29 mouse cellular contexts compared by ENCODE assay signal in genomic region chr15:84656689-84657088, GRCm38 (mm10). TPM values are rescaled to one million over a fixed set of nuclear protein-coding genes. Genes with fewer than 3 reads are reported as not detected.
DNase-seq lines count a peak whose midpoint lies in the region; ATAC-seq and TF ChIP-seq lines count a peak whose summit lies in the region.
"Had no signal": no experiment of that assay in that cellular context is flagged by ENCODE, and none has a peak within 500 bp of the region (broad histone marks: within the 10 kb centered on the region; RNA-seq: fewer than 3 reads in every experiment).

No protein-coding gene starts in this region.

- peak; percentile 18; the same call in 1 of the 2 replicates for TF ChIP-seq CTCF in gastrocnemius, adult 2 months (IDR thresholded peaks at IDR 0.05)
- TF ChIP-seq CTCF in left cerebral cortex, adult 2 months (IDR thresholded peaks at IDR 0.05), result peak; percentile 13
- peak; percentile 46 for TF ChIP-seq CTCF in midbrain, postnatal 0 days (IDR thresholded peaks at IDR 0.05)
- TF ChIP-seq CTCF in brain, embryonic 14.5 days (IDR thresholded peaks at IDR 0.05; ENCODE audit: borderline replicate concordance, extremely low read depth, insufficient read depth, insufficient read length), result peak; percentile 16; the same call in 1 of the 2 replicates
- TF ChIP-seq CTCF in thymus, adult 2 months (IDR thresholded peaks at IDR 0.05; ENCODE audit: borderline replicate concordance, control insufficient read depth, extremely low read depth, insufficient read depth, low read length, poor library complexity), result no peak

- peaks cover 3% of the 10 kb centered on the region; the same call in 1 of the 2 replicates for H3K27me3 ChIP-seq in midbrain, postnatal 0 days (ENCODE audit: insufficient read depth, low read length)
- H3K27me3 ChIP-seq in midbrain, embryonic 10.5 days (ENCODE audit: low read depth, poor library complexity, severe bottlenecking), result peaks cover 3% of the 10 kb centered on the region
- no peaks in the 10 kb centered on the region for H3K27me3 ChIP-seq in thymus, adult 2 months (ENCODE audit: control insufficient read depth, insufficient read depth, low read length)
- H3K27me3 ChIP-seq: embryonic facial prominence, embryonic 15.5 days; heart, embryonic 13.5 days; limb, embryonic 13.5 days; neural tube, embryonic 15.5 days had no signal

- H3K4me3 ChIP-seq in gastrocnemius, adult 2 months, result no peak overlapping the region
- H3K4me3 ChIP-seq in left cerebral cortex, adult 2 months, result no peak overlapping the region
- no peak overlapping the region for H3K4me3 ChIP-seq in midbrain, postnatal 0 days (ENCODE audit: low read depth, low read length)
- H3K4me3 ChIP-seq in midbrain, embryonic 10.5 days, result no peak overlapping the region
- H3K4me3 ChIP-seq in thymus, adult 2 months (ENCODE audit: control insufficient read depth, insufficient read depth, low read length), result no peak overlapping the region
- H3K4me3 ChIP-seq: embryonic facial prominence, embryonic 10.5 days; embryonic facial prominence, embryonic 15.5 days; heart, embryonic 13.5 days; limb, embryonic 13.5 days; neural tube, embryonic 15.5 days had no signal

- H3K4me2 ChIP-seq in midbrain, postnatal 0 days (ENCODE audit: low read depth, low read length, poor library complexity, severe bottlenecking), result no peak overlapping the region
- H3K4me2 ChIP-seq: embryonic facial prominence, embryonic 15.5 days; heart, embryonic 13.5 days; limb, embryonic 13.5 days; liver, embryonic 11.5 days; neural tube, embryonic 15.5 days had no signal

- no peak overlapping the region for H3K9ac ChIP-seq in midbrain, postnatal 0 days (replicated peaks; ENCODE audit: low read length, poor library complexity, severe bottlenecking)
- H3K9ac ChIP-seq: embryonic facial prominence, embryonic 15.5 days; heart, embryonic 13.5 days; limb, embryonic 13.5 days; neural tube, embryonic 15.5 days had no signal

- DNase-seq in gastrocnemius, adult 2 months, result no peak
- no peak for DNase-seq in gastrocnemius, postnatal 25 days
- no peak for DNase-seq in left cerebral cortex, adult 2 months (ENCODE audit: extremely low spot score in 1 of 2, low spot score in 2 of 2)
- no peak for DNase-seq in left cerebral cortex, postnatal 25 days (ENCODE audit: low spot score in 2 of 2)
- DNase-seq in midbrain, postnatal 0 days (ENCODE audit: low spot score), result no peak
- no peak for DNase-seq in midbrain, embryonic 10.5 days (ENCODE audit: low spot score)
- DNase-seq in brain, embryonic 14.5 days (ENCODE audit: low read depth), result no peak
- DNase-seq in thymus, adult 2 months, result no peak
- DNase-seq: adrenal gland, adult 8-10 months; cerebellum, adult 2 months; cerebellum, postnatal 25 days; gastrocnemius, postnatal 36 days; heart, postnatal 10 days; kidney, adult 9 months; lung, adult 18-20 months; lung, postnatal 14 days; midbrain, embryonic 14.5 days; retina, postnatal 1 day; right cerebral cortex, postnatal 14 days; thymus, adult 18-20 months; thymus, postnatal 36 days had no signal

- H3K9me3 ChIP-seq in midbrain, postnatal 0 days (ENCODE audit: low read length), result no peaks in the 10 kb centered on the region
- no peaks in the 10 kb centered on the region for H3K9me3 ChIP-seq in midbrain, embryonic 10.5 days (replicated peaks)
- H3K9me3 ChIP-seq: embryonic facial prominence, embryonic 10.5 days; embryonic facial prominence, embryonic 15.5 days; heart, embryonic 13.5 days; limb, embryonic 13.5 days; neural tube, embryonic 15.5 days had no signal

- H3K4me1 ChIP-seq in midbrain, postnatal 0 days (ENCODE audit: insufficient read depth, low read length), result peaks cover 9% of the 10 kb centered on the region
- peaks cover 44% of the 10 kb centered on the region for H3K4me1 ChIP-seq in midbrain, embryonic 10.5 days
- H3K4me1 ChIP-seq in thymus, adult 2 months (replicated peaks; ENCODE audit: control insufficient read depth, insufficient read depth, low read length), result peaks cover 8% of the 10 kb centered on the region

- 96% methylated on average over 3 of the region's 3 CpGs for WGBS in midbrain, postnatal 0 days
- 91% methylated on average over 3 of the region's 3 CpGs for WGBS in midbrain, embryonic 10.5 days
- WGBS in thymus, adult 2 months, result 97% methylated on average over 3 of the region's 3 CpGs

- peaks cover 9% of the 10 kb centered on the region; the same call in 1 of the 2 replicates for H3K36me3 ChIP-seq in midbrain, postnatal 0 days (ENCODE audit: insufficient read depth, low read length)
- no peaks in the 10 kb centered on the region for H3K36me3 ChIP-seq in midbrain, embryonic 10.5 days
- no peaks in the 10 kb centered on the region for H3K36me3 ChIP-seq in thymus, adult 2 months (ENCODE audit: control insufficient read depth, insufficient read depth, low read length)
- H3K36me3 ChIP-seq: embryonic facial prominence, embryonic 10.5 days; embryonic facial prominence, embryonic 15.5 days; heart, embryonic 13.5 days; limb, embryonic 13.5 days; neural tube, embryonic 15.5 days had no signal

- no peak for ATAC-seq in midbrain, postnatal 0 days (ENCODE audit: low FRiP score)
- ATAC-seq: forebrain, embryonic 14.5 days; hindbrain, embryonic 16.5 days had no signal

- intact Hi-C loops in gastrocnemius, adult 2 months (cut with DNase I), result no loop called here
- intact Hi-C loops in left cerebral cortex, adult 2 months (cut with DNase I), result no loop called here
- intact Hi-C loops in left cerebral cortex, postnatal 25 days (cut with DNase I), result no loop called here

- TF ChIP-seq POLR2A in brain, embryonic 14.5 days (IDR thresholded peaks at IDR 0.05; ENCODE audit: borderline replicate concordance, extremely low read depth, insufficient read depth, insufficient read length, poor library complexity, severe bottlenecking), result no peak
- no peak for TF ChIP-seq POLR2A in thymus, adult 2 months (IDR thresholded peaks at IDR 0.05; ENCODE audit: control insufficient read depth, extremely low read depth, insufficient read depth, low read length, poor library complexity)

- H3K27ac ChIP-seq in gastrocnemius, adult 2 months, result no peak overlapping the region
- H3K27ac ChIP-seq in left cerebral cortex, adult 2 months, result no peak overlapping the region
- H3K27ac ChIP-seq in midbrain, postnatal 0 days (ENCODE audit: low read depth, low read length), result no peak overlapping the region
- no peak overlapping the region for H3K27ac ChIP-seq in midbrain, embryonic 10.5 days (replicated peaks)
- H3K27ac ChIP-seq in thymus, adult 2 months (ENCODE audit: control insufficient read depth, insufficient read depth, low read length), result no peak overlapping the region
- H3K27ac ChIP-seq: embryonic facial prominence, embryonic 15.5 days; heart, embryonic 13.5 days; limb, embryonic 13.5 days; neural tube, embryonic 15.5 days had no signal

RNA-seq across cellular contexts. Expression of gene Prr5, which starts 12.7 kb away (rescaled TPM):
- total RNA-seq in gastrocnemius, adult 2 months (2021), result 1 to 10 TPM; 3.0 to 4.3 TPM
- total RNA-seq in gastrocnemius, postnatal 25 days (2021), result 1 to 10 TPM; 3.9 to 4.1 TPM
- total RNA-seq in left cerebral cortex, adult 2 months (2021), result 10 to 100 TPM; 13.8 to 14.1 TPM
- 10 to 100 TPM; 11.6 to 13.2 TPM for total RNA-seq in left cerebral cortex, postnatal 25 days (2021)
- 25.8 and 33.4 TPM in 2 replicates for total RNA-seq in midbrain, postnatal 0 days (2014; rRNA removed)
- 37.8 and 40.7 TPM in 2 replicates for polyA plus RNA-seq in midbrain, postnatal 0 days (2015; fragmentation: Nextera tagmentation; extraction: Ambion mirVana)
- polyA plus RNA-seq in midbrain, embryonic 10.5 days (2016; fragmentation: Nextera tagmentation; extraction: Ambion mirVana), result 14.7 and 17.1 TPM in 2 replicates
- polyA plus RNA-seq in brain, embryonic 14.5 days (2012; rRNA removed), result 14.2 and 20.9 TPM in 2 replicates
- polyA plus RNA-seq in thymus, adult 2 months (2012; rRNA removed), result 9.0 and 10.3 TPM in 2 replicates
